Mouse (Mus musculus) heart, adult 2 months (tissue): Measurements from ENCODE around the gene Cct7. TPM values are rescaled to one million over a fixed set of nuclear protein-coding genes. Genes with fewer than 3 reads are reported as not detected.
"Not testable (repeated sequence)": the region's sequence is repeated elsewhere in the genome, so short reads cannot be mapped to it uniquely, and the experiment has no call there.

ENCODE experiments used
- DNase-seq, 2 experiments: peaks; one replicate each; pipeline ENCODE4 v3.0.0; 2021
- H3K27ac ChIP-seq: fragments of 200-600 bp; 2 replicates; pipeline ENCODE4 v1.8.1; 2022
- H3K27me3 ChIP-seq: fragments of 200-500 bp; 2 replicates; pipeline ENCODE4 v1.6.1; 2012; ENCODE audit warnings: mild to moderate bottlenecking, low read length, inconsistent platforms, mixed read lengths; ENCODE audit not compliant: control insufficient read depth, insufficient read depth
- H3K36me3 ChIP-seq: fragments of 200-500 bp; 2 replicates; pipeline ENCODE4 v1.6.1; 2012; ENCODE audit warnings: low read length, inconsistent platforms; ENCODE audit not compliant: control insufficient read depth, insufficient read depth
- H3K4me1 ChIP-seq: fragments of 200-500 bp; 2 replicates; pipeline ENCODE4 v1.6.1; 2011; ENCODE audit warnings: low read length; ENCODE audit not compliant: control insufficient read depth, insufficient read depth
- H3K4me3 ChIP-seq: fragments of 200-600 bp; 2 replicates; pipeline ENCODE4 v1.8.1; 2022
- H3K79me2 ChIP-seq: fragments of 200-500 bp; replicated peaks from 2 replicates; pipeline ENCODE4 v1.6.1; 2012; ENCODE audit warnings: mild to moderate bottlenecking, inconsistent platforms, low read length, moderate library complexity, mixed read lengths; ENCODE audit not compliant: control insufficient read depth, insufficient read depth
- H3K9ac ChIP-seq: fragments of 200-500 bp; 2 replicates; pipeline ENCODE4 v1.6.1; 2012; ENCODE audit warnings: low read depth, mild to moderate bottlenecking, control low read depth, inconsistent platforms, low read length, mixed read lengths
- CTCF ChIP-seq: fragments of 200-600 bp; IDR thresholded peaks from 2 replicates; pipeline ENCODE4 v1.8.1; 2022; ENCODE audit warnings: antibody characterized with exemption, mild to moderate bottlenecking, moderate library complexity
- EP300 ChIP-seq: fragments of 200-500 bp; IDR thresholded peaks from 2 replicates; pipeline ENCODE4 v1.6.1; 2011; ENCODE audit warnings: low read depth, low read length, control low read depth; ENCODE audit not compliant: insufficient read depth
- POLR2A ChIP-seq: fragments of 200-500 bp; IDR thresholded peaks from 2 replicates; pipeline ENCODE4 v1.6.1; 2011; ENCODE audit warnings: mild to moderate bottlenecking, low read depth, low read length, control low read depth; ENCODE audit not compliant: insufficient read depth
- WGBS: fragments of 180-500 bp; shearing (Covaris S2); methylation state at CpG from one replicate; pipeline ENCODE4 v1.1.7; 2018; 5-methylcytosine and 5-hydroxymethylcytosine counted together
- intact Hi-C: fragments of 180-260 bp; cut with DNase I; formaldehyde crosslinking; loops from one replicate; pipeline ENCODE4 v1.15.1; 2025
- polyA plus RNA-seq: library from polyadenylated mRNA; depleted of rRNA; stranded (reverse); fragments of >200 nt; gene quantifications from 2 replicates; pipeline ENCODE4 v1.2.3, GENCODE M21; 2012
- total RNA-seq, 2 experiments: library from RNA; stranded (reverse); gene quantifications; 2 replicates each; pipeline ENCODE4 v1.2.3; 2021

Gene Cct7
- total and polyA plus RNA-seq, 3 experiments = 83.7 to 159 (median 144) TPM

GRCm38 (mm10) chr6:85436631-85437030 lies 14.7 kb upstream of the Cct7 start:
- H3K36me3 ChIP-seq = no peaks in the 10 kb centered on the region
- no peak overlapping the region for H3K27ac ChIP-seq
- H3K9ac ChIP-seq = no peak overlapping the region
- H3K4me3 ChIP-seq = no peak overlapping the region
- H3K79me2 ChIP-seq = no peaks in the 10 kb centered on the region
- no peak for DNase-seq
- 70% methylated on average over 6 of the region's 6 CpGs for WGBS
- H3K4me1 ChIP-seq = no peaks in the 10 kb centered on the region
- H3K27me3 ChIP-seq = no peaks in the 10 kb centered on the region
- intact Hi-C loops = no loop called here
- no peak for TF ChIP-seq CTCF

- no peak overlapping the region for H3K9ac ChIP-seq
- H3K79me2 ChIP-seq = no peaks in the 10 kb centered on the region
- WGBS = 76% methylated on average over 4 of the region's 4 CpGs
- no peaks in the 10 kb centered on the region for H3K36me3 ChIP-seq
- no peak overlapping the region for H3K4me3 ChIP-seq
- no peak for TF ChIP-seq POLR2A
- TF ChIP-seq CTCF = no peak
- TF ChIP-seq EP300 = no peak
- no peak overlapping the region for H3K27ac ChIP-seq
- no peaks in the 10 kb centered on the region; the same call in none of the 2 replicates for H3K4me1 ChIP-seq
- DNase-seq = no peak
- no peaks in the 10 kb centered on the region for H3K27me3 ChIP-seq
- intact Hi-C loops = no loop called here
Measured at GRCm38 (mm10) chr6:85441142-85441541, 10.2 kb upstream of the Cct7 start.

- no peak for DNase-seq
- intact Hi-C loops = no loop called here
- Histone ChIP-seq H3K9ac (no peak overlapping the region), H3K36me3 (no peaks in the 10 kb centered on the region), H3K4me3 (no peak overlapping the region), H3K4me1 (no peaks in the 10 kb centered on the region; the same call in none of the 2 replicates), H3K27me3 (no peaks in the 10 kb centered on the region), H3K79me2 (no peaks in the 10 kb centered on the region), H3K27ac (no peak overlapping the region; the same call in 1 of the 2 replicates)
- WGBS = 92% methylated on average over 3 of the region's 3 CpGs
- no peak for TF ChIP-seq CTCF
- no peak for TF ChIP-seq EP300
- TF ChIP-seq POLR2A = no peak
Measured at GRCm38 (mm10) chr6:85443488-85444233, 7.7 kb upstream of the Cct7 start.

GRCm38 (mm10) chr6:85444266-85444965 lies 6.9 kb upstream of the Cct7 start:
- no peaks in the 10 kb centered on the region; the same call in none of the 2 replicates for H3K4me1 ChIP-seq
- 73% methylated on average over 8 of the region's 8 CpGs for WGBS
- H3K27ac ChIP-seq = no peak overlapping the region; the same call in 1 of the 2 replicates
- intact Hi-C loops = no loop called here
- H3K4me3 ChIP-seq = no peak overlapping the region
- H3K9ac ChIP-seq = no peak overlapping the region
- H3K36me3 ChIP-seq = no peaks in the 10 kb centered on the region
- no peaks in the 10 kb centered on the region for H3K27me3 ChIP-seq
- no peak for DNase-seq
- H3K79me2 ChIP-seq = no peaks in the 10 kb centered on the region
- TF ChIP-seq CTCF = no peak
- TF ChIP-seq EP300 = no peak
- no peak for TF ChIP-seq POLR2A

- intact Hi-C loops = no loop called here
- Histone ChIP-seq H3K36me3 (no peaks in the 10 kb centered on the region), H3K79me2 (no peaks in the 10 kb centered on the region), H3K27ac (no peak overlapping the region), H3K4me3 (no peak overlapping the region), H3K4me1 (no peaks in the 10 kb centered on the region; the same call in none of the 2 replicates), H3K27me3 (no peaks in the 10 kb centered on the region), H3K9ac (no peak overlapping the region)
- no peak for DNase-seq
- WGBS = 93% methylated on average over 5 of the region's 5 CpGs
- TF ChIP-seq POLR2A (no peak), EP300 (no peak), CTCF (no peak)
Measured at GRCm38 (mm10) chr6:85445286-85445685, 6.0 kb upstream of the Cct7 start.

GRCm38 (mm10) chr6:85447351-85447750 lies 4.0 kb upstream of the Cct7 start:
- Histone ChIP-seq H3K79me2 (no peaks in the 10 kb centered on the region), H3K9ac (no peak overlapping the region), H3K4me3 (no peak overlapping the region), H3K27me3 (no peaks in the 10 kb centered on the region), H3K27ac (no peak overlapping the region), H3K36me3 (no peaks in the 10 kb centered on the region), H3K4me1 (peaks cover 1% of the 10 kb centered on the region)
- no peak for DNase-seq
- 85% methylated on average over 6 of the region's 6 CpGs for WGBS
- TF ChIP-seq POLR2A (no peak), CTCF (no peak), EP300 (no peak)
- intact Hi-C loops = no loop called here

GRCm38 (mm10) chr6:85450140-85450539 lies 1.2 kb upstream of the Cct7 start:
- intact Hi-C loops = loop anchor here (5.0 to 10.0 kb wide), 3 partner anchors 118 to 512 kb away; partner anchors contain the start of genes Dusp11, Nat8f1, Sfxn5 and Tprkb

More at GRCm38 (mm10) chr6:85450140-85450539, 1.2 kb upstream of the Cct7 start:
- not testable (repeated sequence) for H3K4me1 ChIP-seq, H3K36me3 ChIP-seq, H3K4me3 ChIP-seq, H3K9ac ChIP-seq, H3K27me3 ChIP-seq, DNase-seq, H3K79me2 ChIP-seq, H3K27ac ChIP-seq
- 50% methylated on average over 1 of the region's 1 CpGs for WGBS
